Mouse (Mus musculus) brain, adult 2 months (tissue): ENCODE results near the gene Cog4.
A peak's percentile ranks its signal among the peaks of the same experiment; 100 is the strongest.

ENCODE experiments used
- DNase-seq: peaks from one replicate; pipeline ENCODE4 v3.0.0; 2011; ENCODE audit warnings: low read depth, low spot score

Cog4 gene

GRCm38 (mm10) chr8:110846405-110847170 lies at the start of gene Cog4, which contains the start of gene Sf3b3:
Cog4 (plus strand) TSS chr8:110846600.
Sf3b3 (minus strand) TSS chr8:110846787.
- DNase-seq = peak; percentile 94

- no peak for DNase-seq
These were observed 49.3 kb upstream of the Cog4 start for GRCm38 (mm10) chr8:110797086-110797485.

- DNase-seq = no peak
These were observed 43.4 kb upstream of the Cog4 start for GRCm38 (mm10) chr8:110802988-110803387.

GRCm38 (mm10) chr8:110803856-110804255 lies 42.5 kb upstream of the Cog4 start:
- DNase-seq = no peak

- no peak for DNase-seq
These were observed 41.4 kb upstream of the Cog4 start for GRCm38 (mm10) chr8:110804825-110805514.

GRCm38 (mm10) chr8:110805669-110806068 lies 40.7 kb upstream of the Cog4 start, which contains the start of gene Il34:
Il34 (minus strand) TSS chr8:110805924.
- DNase-seq = peak; percentile 41

GRCm38 (mm10) chr8:110806146-110806545 lies 40.3 kb upstream of the Cog4 start:
- no peak for DNase-seq

- DNase-seq = peak; percentile 64
These were observed 37.6 kb upstream of the Cog4 start for GRCm38 (mm10) chr8:110808495-110809472.

- DNase-seq = peak; percentile 20
These were observed 36.6 kb upstream of the Cog4 start for GRCm38 (mm10) chr8:110809831-110810230.

- DNase-seq = no peak
These were observed 35.8 kb upstream of the Cog4 start for GRCm38 (mm10) chr8:110810481-110811065.

GRCm38 (mm10) chr8:110811116-110811515 lies 35.3 kb upstream of the Cog4 start:
- no peak for DNase-seq

- DNase-seq = no peak
These were observed 34.6 kb upstream of the Cog4 start for GRCm38 (mm10) chr8:110811793-110812192.

GRCm38 (mm10) chr8:110812349-110813080 lies 33.9 kb upstream of the Cog4 start:
- no peak for DNase-seq

GRCm38 (mm10) chr8:110813081-110813812 lies 33.2 kb upstream of the Cog4 start:
- DNase-seq = no peak

GRCm38 (mm10) chr8:110815308-110815707 lies 31.1 kb upstream of the Cog4 start:
- DNase-seq = peak; percentile 40

GRCm38 (mm10) chr8:110816990-110817389 lies 29.4 kb upstream of the Cog4 start:
- DNase-seq = no peak

- DNase-seq = peak; percentile 63
These were observed 27.8 kb upstream of the Cog4 start for GRCm38 (mm10) chr8:110818593-110818992.

- peak; percentile 21 for DNase-seq
These were observed 26.1 kb upstream of the Cog4 start for GRCm38 (mm10) chr8:110820257-110820656.

GRCm38 (mm10) chr8:110821960-110822359 lies 24.4 kb upstream of the Cog4 start:
- DNase-seq = no peak

- peak; percentile 62 for DNase-seq
These were observed 21.5 kb upstream of the Cog4 start for GRCm38 (mm10) chr8:110824861-110825260.
